Mouse (Mus musculus) myocyte (in vitro differentiated cells): ENCODE results near the gene Cdc6.

Experiments
- MAX ChIP-seq: IDR thresholded peaks from one replicate; pipeline ENCODE4 v1.6.1; 2011; ENCODE audit warnings: low read depth, mild to moderate bottlenecking, control low read depth
- MYOD1 ChIP-seq, 3 experiments: IDR thresholded peaks; one replicate each; pipeline ENCODE4 v1.6.1; 2011; ENCODE audit warnings: control low read depth in 2 of 3, low read depth in 2 of 3, mild to moderate bottlenecking in 2 of 3, moderate library complexity in 1 of 3; ENCODE audit not compliant: insufficient read length in 2 of 3, control insufficient read depth in 1 of 3
- POLR2A ChIP-seq: IDR thresholded peaks from one replicate; pipeline ENCODE4 v1.6.1; 2011; ENCODE audit warnings: low read depth, mild to moderate bottlenecking, control low read depth, moderate library complexity; ENCODE audit not compliant: insufficient read length
- REST ChIP-seq: IDR thresholded peaks from one replicate; pipeline ENCODE4 v1.6.1; 2011; ENCODE audit warnings: mild to moderate bottlenecking, control low read depth, moderate library complexity; ENCODE audit not compliant: insufficient read depth, insufficient read length

GRCm38 (mm10) chr11:98970191-98970925, 62.8 kb downstream of the Cdc6 start:
- no peak for TF ChIP-seq MAX
- no peak for TF ChIP-seq POLR2A
- no peak for TF ChIP-seq MYOD1 (IDR thresholded peaks at IDR 0.05; ENCODE audit: control insufficient read depth in 1 of 3, insufficient read length in 2 of 3, low read depth in 2 of 3)
- no peak for TF ChIP-seq REST
